ENCODE assay signal across 26 mouse cellular contexts in the genomic region with DNA sequence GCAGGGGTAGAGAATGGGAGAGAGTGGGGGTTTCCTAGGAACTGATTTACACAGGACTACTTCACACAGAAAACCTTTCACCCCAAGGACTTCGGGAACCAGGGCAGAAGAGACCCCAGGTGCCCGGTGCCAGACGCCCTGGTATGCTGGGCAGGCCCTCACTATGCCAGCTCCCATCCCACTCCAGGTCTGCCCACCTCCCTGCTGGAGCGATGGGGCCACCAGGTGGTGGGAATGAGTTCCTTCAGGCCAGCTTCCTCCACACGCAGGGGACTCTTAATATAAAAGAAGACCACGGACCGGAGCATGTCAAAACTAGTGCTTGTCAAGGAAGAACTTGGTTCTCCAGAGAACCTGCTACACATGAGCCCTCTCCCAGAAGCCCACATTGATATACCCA. TPM values are rescaled to one million over a fixed set of nuclear protein-coding genes. Genes with fewer than 3 reads are reported as not detected.
DNase-seq lines count a peak whose midpoint lies in the region; ATAC-seq and TF ChIP-seq lines count a peak whose summit lies in the region.
"Had no signal": no experiment of that assay in that cellular context is flagged by ENCODE, and none has a peak within 500 bp of the region (broad histone marks: within the 10 kb centered on the region; RNA-seq: fewer than 3 reads in every experiment).

No protein-coding gene starts in this region.

- ATAC-seq in heart, postnatal 0 days (ENCODE audit: insufficient read depth, low read depth), result no peak
- ATAC-seq in heart, embryonic 11.5 days (replicated peaks; ENCODE audit: insufficient number of reproducible peaks, low FRiP score, low TSS enrichment), result no peak
- no peak for ATAC-seq in midbrain, embryonic 11.5 days (ENCODE audit: low FRiP score)
- no peak for ATAC-seq in midbrain, embryonic 15.5 days (replicated peaks)

- 83% methylated on average over 7 of the region's 7 CpGs for WGBS in heart, postnatal 0 days
- WGBS in heart, embryonic 11.5 days (ENCODE audit: insufficient replicate concordance), result 84% methylated on average over 7 of the region's 7 CpGs
- 79% methylated on average over 7 of the region's 7 CpGs for WGBS in midbrain, embryonic 11.5 days
- WGBS in midbrain, embryonic 15.5 days, result 78% methylated on average over 7 of the region's 7 CpGs

- TF ChIP-seq CTCF in heart, postnatal 0 days (IDR thresholded peaks at IDR 0.05; ENCODE audit: low read depth), result 0 out of 2 replicates have a peak, but pooled peaks have one; percentile 10

- no peaks in the 10 kb centered on the region for H3K9me3 ChIP-seq in heart, postnatal 0 days (replicated peaks; ENCODE audit: control insufficient read depth, low read length)
- H3K9me3 ChIP-seq in heart, embryonic 11.5 days (replicated peaks; ENCODE audit: control insufficient read depth, low read length), result no peaks in the 10 kb centered on the region
- H3K9me3 ChIP-seq in midbrain, embryonic 11.5 days (ENCODE audit: control insufficient read depth, low read length), result no peaks in the 10 kb centered on the region
- no peaks in the 10 kb centered on the region for H3K9me3 ChIP-seq in midbrain, embryonic 15.5 days
- H3K9me3 ChIP-seq: hindbrain, embryonic 13.5 days; limb, embryonic 12.5 days; neural tube, embryonic 15.5 days; stomach, embryonic 15.5 days had no signal

- no peak overlapping the region for H3K27ac ChIP-seq in heart, postnatal 0 days (ENCODE audit: low read depth)
- H3K27ac ChIP-seq in heart, embryonic 11.5 days (ENCODE audit: low read depth, low read length), result no peak overlapping the region
- H3K27ac ChIP-seq in midbrain, embryonic 11.5 days (ENCODE audit: low read depth, low read length), result no peak overlapping the region
- no peak overlapping the region for H3K27ac ChIP-seq in midbrain, embryonic 15.5 days
- H3K27ac ChIP-seq: hindbrain, embryonic 13.5 days; left cerebral cortex, adult 2 months; limb, embryonic 12.5 days; macrophage; neural tube, embryonic 15.5 days had no signal

- no peak for TF ChIP-seq EP300 in heart, postnatal 0 days (IDR thresholded peaks at IDR 0.05; ENCODE audit: low read depth)

- H3K4me2 ChIP-seq in heart, postnatal 0 days (ENCODE audit: low read depth, low read length), result no peak overlapping the region
- no peak overlapping the region for H3K4me2 ChIP-seq in heart, embryonic 11.5 days
- H3K4me2 ChIP-seq in midbrain, embryonic 11.5 days, result no peak overlapping the region
- H3K4me2 ChIP-seq in midbrain, embryonic 15.5 days, result no peak overlapping the region
- H3K4me2 ChIP-seq: hindbrain, embryonic 13.5 days; limb, embryonic 12.5 days; neural tube, embryonic 15.5 days; stomach, embryonic 15.5 days had no signal

- no peaks in the 10 kb centered on the region for H3K27me3 ChIP-seq in heart, postnatal 0 days (ENCODE audit: control insufficient read depth, insufficient read depth, low read length)
- no peaks in the 10 kb centered on the region for H3K27me3 ChIP-seq in heart, embryonic 11.5 days (ENCODE audit: control insufficient read depth, insufficient read depth, low read length)
- H3K27me3 ChIP-seq in midbrain, embryonic 11.5 days (ENCODE audit: control insufficient read depth, insufficient read depth, low read length), result no peaks in the 10 kb centered on the region
- no peaks in the 10 kb centered on the region for H3K27me3 ChIP-seq in midbrain, embryonic 15.5 days (replicated peaks)
- H3K27me3 ChIP-seq: CH12.LX; hindbrain, embryonic 13.5 days; limb, embryonic 12.5 days; neural tube, embryonic 15.5 days; stomach, embryonic 15.5 days had no signal

- peaks cover 48% of the 10 kb centered on the region for H3K36me3 ChIP-seq in heart, postnatal 0 days (replicated peaks; ENCODE audit: control insufficient read depth, insufficient read depth, low read length)
- peaks cover 9% of the 10 kb centered on the region; the same call in 1 of the 2 replicates for H3K36me3 ChIP-seq in heart, embryonic 11.5 days (ENCODE audit: control insufficient read depth, insufficient read depth, low read length)
- no peaks in the 10 kb centered on the region; the same call in 1 of the 2 replicates for H3K36me3 ChIP-seq in midbrain, embryonic 11.5 days (ENCODE audit: control insufficient read depth, insufficient read depth, low read length)
- peaks cover 13% of the 10 kb centered on the region; the same call in 1 of the 2 replicates for H3K36me3 ChIP-seq in midbrain, embryonic 15.5 days (replicated peaks)

- H3K4me1 ChIP-seq in heart, postnatal 0 days (ENCODE audit: control insufficient read depth, insufficient read depth), result peaks cover 5% of the 10 kb centered on the region
- H3K4me1 ChIP-seq in heart, embryonic 11.5 days (ENCODE audit: control insufficient read depth, insufficient read depth, low read length), result peaks cover 7% of the 10 kb centered on the region
- no peaks in the 10 kb centered on the region for H3K4me1 ChIP-seq in midbrain, embryonic 11.5 days (ENCODE audit: control insufficient read depth, insufficient read depth, low read length)
- no peaks in the 10 kb centered on the region for H3K4me1 ChIP-seq in midbrain, embryonic 15.5 days
- H3K4me1 ChIP-seq: hindbrain, embryonic 13.5 days; limb, embryonic 12.5 days; neural tube, embryonic 15.5 days had no signal

- DNase-seq in cerebellum, adult 11-12 months, result peak; percentile 64
- no peak for DNase-seq in cerebellum, postnatal 4 days (ENCODE audit: low spot score in 2 of 2)
- no peak for DNase-seq in heart, postnatal 0 days (ENCODE audit: low spot score)
- DNase-seq in midbrain, embryonic 11.5 days (ENCODE audit: low spot score, missing footprints), result peak; percentile 6
- DNase-seq in spleen, postnatal 14 days (ENCODE audit: low spot score in 2 of 2), result no peak
- DNase-seq in embryo, embryonic 10.5 days (ENCODE audit: low spot score), result no peak

- H3K4me3 ChIP-seq in heart, postnatal 0 days (ENCODE audit: low read depth, low read length), result no peak overlapping the region
- no peak overlapping the region for H3K4me3 ChIP-seq in heart, embryonic 11.5 days (ENCODE audit: low read depth, low read length)
- no peak overlapping the region for H3K4me3 ChIP-seq in midbrain, embryonic 11.5 days (ENCODE audit: low read depth, low read length)
- no peak overlapping the region for H3K4me3 ChIP-seq in midbrain, embryonic 15.5 days
- H3K4me3 ChIP-seq: erythroblast, embryonic 14.5 days; hindbrain, embryonic 13.5 days; layer of hippocampus, adult 2 months; left cerebral cortex, adult 2 months; limb, embryonic 12.5 days; neural tube, embryonic 15.5 days; stomach, embryonic 15.5 days had no signal

- no peak overlapping the region for H3K9ac ChIP-seq in heart, postnatal 0 days (replicated peaks; ENCODE audit: low read depth, low read length)
- no peak overlapping the region for H3K9ac ChIP-seq in heart, embryonic 11.5 days (ENCODE audit: low read depth, low read length)
- no peak overlapping the region for H3K9ac ChIP-seq in midbrain, embryonic 11.5 days (ENCODE audit: low read length)
- no peak overlapping the region for H3K9ac ChIP-seq in midbrain, embryonic 15.5 days
- H3K9ac ChIP-seq: hindbrain, embryonic 13.5 days; limb, embryonic 12.5 days; liver, postnatal 0 days; neural tube, embryonic 15.5 days; stomach, embryonic 15.5 days had no signal

RNA-seq across cellular contexts. Expression of gene Mst1, which starts 13.0 kb away (rescaled TPM):
- total RNA-seq in heart, postnatal 0 days (2014; rRNA removed; ENCODE audit: low replicate concordance), result not detected in 2 replicates
- 0.07 TPM in 1 of 2 replicates, not detected in the other for polyA plus RNA-seq in heart, postnatal 0 days (2015; fragmentation: Nextera tagmentation; extraction: Ambion mirVana)
- 1.4 and 1.8 TPM in 2 replicates for polyA plus RNA-seq in heart, embryonic 11.5 days (2014; fragmentation: Nextera tagmentation; extraction: Ambion mirVana)
- 0.47 and 0.78 TPM in 2 replicates for polyA plus RNA-seq in midbrain, embryonic 11.5 days (2014; fragmentation: Nextera tagmentation; extraction: Ambion mirVana)
- not detected in 2 replicates for polyA plus RNA-seq in midbrain, embryonic 15.5 days (2015; fragmentation: Nextera tagmentation; extraction: Ambion mirVana)
- total RNA-seq: common myeloid progenitor, adult 5-6 weeks; heart, postnatal 4 days; layer of hippocampus, adult 2 months; layer of hippocampus, postnatal 14 days; left cerebral cortex, adult 2 months; left cerebral cortex, postnatal 25 days; megakaryocyte-erythroid progenitor cell, adult 5-6 weeks had no signal
- polyA plus RNA-seq: forebrain, embryonic 16.5 days; hindbrain, embryonic 13.5 days; kidney, embryonic 14.5 days; midbrain, embryonic 14.5 days; neural tube, embryonic 15.5 days had no signal

RNA-seq across cellular contexts. Expression of gene Amigo3, which starts 14.2 kb away (rescaled TPM):
- 1.4 and 7.6 TPM in 2 replicates for total RNA-seq in heart, postnatal 0 days (2014; rRNA removed; ENCODE audit: low replicate concordance)
- polyA plus RNA-seq in heart, postnatal 0 days (2015; fragmentation: Nextera tagmentation; extraction: Ambion mirVana), result 1.4 and 1.6 TPM in 2 replicates
- polyA plus RNA-seq in heart, embryonic 11.5 days (2014; fragmentation: Nextera tagmentation; extraction: Ambion mirVana), result 1.1 and 1.9 TPM in 2 replicates
- polyA plus RNA-seq in midbrain, embryonic 11.5 days (2014; fragmentation: Nextera tagmentation; extraction: Ambion mirVana), result 1.5 and 2.0 TPM in 2 replicates
- 3.5 and 3.6 TPM in 2 replicates for polyA plus RNA-seq in midbrain, embryonic 15.5 days (2015; fragmentation: Nextera tagmentation; extraction: Ambion mirVana)

RNA-seq across cellular contexts. Expression of gene Rnf123, which starts 15.9 kb away (rescaled TPM):
- 40.5 and 60.2 TPM in 2 replicates for total RNA-seq in heart, postnatal 0 days (2014; rRNA removed; ENCODE audit: low replicate concordance)
- polyA plus RNA-seq in heart, postnatal 0 days (2015; fragmentation: Nextera tagmentation; extraction: Ambion mirVana), result 24.6 and 32.9 TPM in 2 replicates
- polyA plus RNA-seq in heart, embryonic 11.5 days (2014; fragmentation: Nextera tagmentation; extraction: Ambion mirVana), result 23.4 and 27.2 TPM in 2 replicates
- polyA plus RNA-seq in midbrain, embryonic 11.5 days (2014; fragmentation: Nextera tagmentation; extraction: Ambion mirVana), result 27.2 and 29.2 TPM in 2 replicates
- 54.7 and 55.0 TPM in 2 replicates for polyA plus RNA-seq in midbrain, embryonic 15.5 days (2015; fragmentation: Nextera tagmentation; extraction: Ambion mirVana)

RNA-seq across cellular contexts. Expression of gene Gmppb, which starts 18.2 kb away (rescaled TPM):
- 13.1 and 18.1 TPM in 2 replicates for total RNA-seq in heart, postnatal 0 days (2014; rRNA removed; ENCODE audit: low replicate concordance)
- polyA plus RNA-seq in heart, postnatal 0 days (2015; fragmentation: Nextera tagmentation; extraction: Ambion mirVana), result 15.7 and 17.2 TPM in 2 replicates
- 24.0 and 24.5 TPM in 2 replicates for polyA plus RNA-seq in heart, embryonic 11.5 days (2014; fragmentation: Nextera tagmentation; extraction: Ambion mirVana)
- polyA plus RNA-seq in midbrain, embryonic 11.5 days (2014; fragmentation: Nextera tagmentation; extraction: Ambion mirVana), result 18.3 and 19.2 TPM in 2 replicates
- 19.6 and 22.0 TPM in 2 replicates for polyA plus RNA-seq in midbrain, embryonic 15.5 days (2015; fragmentation: Nextera tagmentation; extraction: Ambion mirVana)

RNA-seq across cellular contexts. Expression of gene Apeh, which starts 27.2 kb away (rescaled TPM):
- total RNA-seq in heart, postnatal 0 days (2014; rRNA removed; ENCODE audit: low replicate concordance), result 36.5 and 43.5 TPM in 2 replicates
- 32.8 TPM in 2 replicates for polyA plus RNA-seq in heart, postnatal 0 days (2015; fragmentation: Nextera tagmentation; extraction: Ambion mirVana)
- 64.5 and 70.7 TPM in 2 replicates for polyA plus RNA-seq in heart, embryonic 11.5 days (2014; fragmentation: Nextera tagmentation; extraction: Ambion mirVana)
- 53.0 and 67.3 TPM in 2 replicates for polyA plus RNA-seq in midbrain, embryonic 11.5 days (2014; fragmentation: Nextera tagmentation; extraction: Ambion mirVana)
- polyA plus RNA-seq in midbrain, embryonic 15.5 days (2015; fragmentation: Nextera tagmentation; extraction: Ambion mirVana), result 54.7 and 61.3 TPM in 2 replicates

Comparison
In these comparisons a context has a peak if more than half of its experiments do, and no peak if none do; other contexts are left out.
1. DNase-seq: peak in cerebellum, adult 11-12 months (single experiment) and midbrain, embryonic 11.5 days (single experiment); none in cerebellum, postnatal 4 days (0 of 2), heart, postnatal 0 days (single experiment), spleen, postnatal 14 days (0 of 2) and embryo, embryonic 10.5 days (single experiment).